Comparison of ENCODE assay signal across 31 mouse cellular contexts in genomic region chr13:56334236-56334635, GRCm38 (mm10). TPM values are rescaled to one million over a fixed set of nuclear protein-coding genes. Genes with fewer than 3 reads are reported as not detected.
DNase-seq lines count a peak whose midpoint lies in the region; ATAC-seq and TF ChIP-seq lines count a peak whose summit lies in the region.
"Had no signal": no experiment of that assay in that cellular context is flagged by ENCODE, and none has a peak within 500 bp of the region (broad histone marks: within the 10 kb centered on the region; RNA-seq: fewer than 3 reads in every experiment).

No protein-coding gene starts in this region.

- TF ChIP-seq CTCF in liver, adult 2 months (IDR thresholded peaks at IDR 0.05; ENCODE audit: low read depth, low read length): no peak
- no peak for TF ChIP-seq CTCF in liver, postnatal 0 days (IDR thresholded peaks at IDR 0.05; ENCODE audit: low read depth)

- H3K79me2 ChIP-seq in liver, adult 2 months (ENCODE audit: control insufficient read depth, insufficient read depth, low read length): no peaks in the 10 kb centered on the region

- H3K9me3 ChIP-seq in liver, postnatal 0 days (ENCODE audit: low read length): no peaks in the 10 kb centered on the region
- H3K9me3 ChIP-seq in limb, embryonic 10.5 days (replicated peaks): no peaks in the 10 kb centered on the region
- no peaks in the 10 kb centered on the region for H3K9me3 ChIP-seq in midbrain, embryonic 14.5 days (ENCODE audit: control insufficient read depth, low read length)
- H3K9me3 ChIP-seq: embryonic facial prominence, embryonic 10.5 days; embryonic facial prominence, embryonic 15.5 days; forebrain, embryonic 12.5 days; heart, embryonic 10.5 days; heart, embryonic 15.5 days; liver, embryonic 15.5 days; midbrain, embryonic 10.5 days; neural tube, embryonic 12.5 days had no signal

- H3K4me2 ChIP-seq in liver, postnatal 0 days (ENCODE audit: low read depth, low read length): no peak overlapping the region
- H3K4me2 ChIP-seq in midbrain, embryonic 14.5 days (ENCODE audit: low read length): no peak overlapping the region
- H3K4me2 ChIP-seq: embryonic facial prominence, embryonic 15.5 days; forebrain, embryonic 12.5 days; heart, embryonic 15.5 days; liver, embryonic 15.5 days; neural tube, embryonic 12.5 days had no signal

- H3K4me3 ChIP-seq in liver, adult 2 months (ENCODE audit: insufficient read depth, low read depth, low read length): no peak overlapping the region
- H3K4me3 ChIP-seq in liver, postnatal 0 days (ENCODE audit: low read depth, low read length): no peak overlapping the region
- H3K4me3 ChIP-seq in limb, embryonic 10.5 days: no peak overlapping the region
- no peak overlapping the region for H3K4me3 ChIP-seq in midbrain, embryonic 14.5 days (replicated peaks; ENCODE audit: low read depth, low read length)
- H3K4me3 ChIP-seq: embryonic facial prominence, embryonic 10.5 days; embryonic facial prominence, embryonic 15.5 days; forebrain, embryonic 12.5 days; heart, embryonic 10.5 days; heart, embryonic 15.5 days; liver, embryonic 15.5 days; midbrain, embryonic 10.5 days; myocyte; neural tube, embryonic 12.5 days had no signal

- no peaks in the 10 kb centered on the region for H3K27me3 ChIP-seq in liver, adult 2 months (ENCODE audit: control insufficient read depth, insufficient read depth, low read length)
- no peaks in the 10 kb centered on the region for H3K27me3 ChIP-seq in liver, postnatal 0 days (ENCODE audit: insufficient read depth, low read length)
- peaks cover 12% of the 10 kb centered on the region; the same call in 1 of the 2 replicates for H3K27me3 ChIP-seq in limb, embryonic 10.5 days (ENCODE audit: low read depth, poor library complexity, severe bottlenecking)
- H3K27me3 ChIP-seq in midbrain, embryonic 14.5 days (ENCODE audit: control insufficient read depth, insufficient read depth, low read length): no peaks in the 10 kb centered on the region
- H3K27me3 ChIP-seq: embryonic facial prominence, embryonic 15.5 days; liver, embryonic 15.5 days; neural tube, embryonic 12.5 days had no signal

- ATAC-seq in liver, postnatal 0 days: no peak
- ATAC-seq in midbrain, embryonic 14.5 days (ENCODE audit: low FRiP score, low TSS enrichment): no peak
- ATAC-seq: CD4-positive, CD25-positive, alpha-beta regulatory T cell, adult 4 months; forebrain, postnatal 0 days; hindbrain, embryonic 16.5 days; intestine, embryonic 16.5 days; midbrain, embryonic 16.5 days had no signal

- H3K27ac ChIP-seq in liver, adult 2 months (replicated peaks; ENCODE audit: insufficient read depth, low read depth, low read length): no peak overlapping the region
- H3K27ac ChIP-seq in liver, postnatal 0 days (ENCODE audit: low read depth): no peak overlapping the region
- H3K27ac ChIP-seq in limb, embryonic 10.5 days: 0 out of 2 replicates have a peak overlapping the region, but pooled peaks have one; percentile 1
- H3K27ac ChIP-seq in midbrain, embryonic 14.5 days (replicated peaks; ENCODE audit: low read depth, low read length): no peak overlapping the region
- H3K27ac ChIP-seq: embryonic facial prominence, embryonic 15.5 days; forebrain, embryonic 12.5 days; heart, embryonic 10.5 days; heart, embryonic 15.5 days; liver, embryonic 15.5 days; neural tube, embryonic 12.5 days had no signal

- peak; percentile 5 for DNase-seq in liver, adult 2 months (ENCODE audit: extremely low read depth, low read depth, low spot score)
- DNase-seq in liver, postnatal 0 days: no peak
- DNase-seq in A20 (ENCODE audit: low read depth, low spot score) (peak; percentile 4), ZHBTc4 (ENCODE audit: low read depth, low spot score) (peak; percentile 81)
- no peak for DNase-seq in limb, embryonic 10.5 days (ENCODE audit: low spot score)
- no peak for DNase-seq in adrenal gland, postnatal 10 days
- DNase-seq in midbrain, embryonic 14.5 days: no peak
- DNase-seq in kidney, postnatal 25 days: no peak
- DNase-seq: adrenal gland, postnatal 25 days; cerebellum, adult 2 months; cerebellum, postnatal 14 days; forebrain, postnatal 0 days; kidney, adult 9 months; kidney, postnatal 14 days; right cerebral cortex, postnatal 4 days; thymus, adult 2 months had no signal

- no peaks in the 10 kb centered on the region for H3K36me3 ChIP-seq in liver, adult 2 months (ENCODE audit: control insufficient read depth, insufficient read depth, low read length)
- no peaks in the 10 kb centered on the region for H3K36me3 ChIP-seq in liver, postnatal 0 days (replicated peaks; ENCODE audit: insufficient read depth, low read length)
- no peaks in the 10 kb centered on the region for H3K36me3 ChIP-seq in limb, embryonic 10.5 days
- no peaks in the 10 kb centered on the region for H3K36me3 ChIP-seq in midbrain, embryonic 14.5 days (ENCODE audit: control insufficient read depth, insufficient read depth, low read length)
- H3K36me3 ChIP-seq: embryonic facial prominence, embryonic 10.5 days; embryonic facial prominence, embryonic 15.5 days; forebrain, embryonic 12.5 days; G1E; heart, embryonic 10.5 days; heart, embryonic 15.5 days; liver, embryonic 15.5 days; midbrain, embryonic 10.5 days; neural tube, embryonic 12.5 days had no signal

- no peak overlapping the region for H3K9ac ChIP-seq in liver, adult 2 months (ENCODE audit: low read depth, low read length)
- no peak overlapping the region for H3K9ac ChIP-seq in liver, postnatal 0 days (replicated peaks)
- no peak overlapping the region for H3K9ac ChIP-seq in midbrain, embryonic 14.5 days (replicated peaks; ENCODE audit: low read length)
- H3K9ac ChIP-seq: embryonic facial prominence, embryonic 15.5 days; forebrain, embryonic 12.5 days; forebrain, postnatal 0 days; heart, embryonic 15.5 days; liver, embryonic 15.5 days; neural tube, embryonic 12.5 days had no signal

- TF ChIP-seq POLR2A in liver, adult 2 months (IDR thresholded peaks at IDR 0.05; ENCODE audit: extremely low read depth, insufficient read depth, low read length): no peak

- WGBS in liver, adult 2 months: 78% methylated on average over 8 of the region's 8 CpGs
- 68% methylated on average over 8 of the region's 8 CpGs for WGBS in liver, postnatal 0 days (ENCODE audit: insufficient replicate concordance)
- WGBS in limb, embryonic 10.5 days: 84% methylated on average over 8 of the region's 8 CpGs
- WGBS in midbrain, embryonic 14.5 days: 90% methylated on average over 8 of the region's 8 CpGs

- H3K4me1 ChIP-seq in liver, adult 2 months (ENCODE audit: control insufficient read depth, insufficient read depth, low read length): no peaks in the 10 kb centered on the region
- no peaks in the 10 kb centered on the region for H3K4me1 ChIP-seq in liver, postnatal 0 days (ENCODE audit: insufficient read depth)
- peaks cover 25% of the 10 kb centered on the region for H3K4me1 ChIP-seq in limb, embryonic 10.5 days
- peaks cover 17% of the 10 kb centered on the region for H3K4me1 ChIP-seq in midbrain, embryonic 14.5 days (ENCODE audit: control insufficient read depth, insufficient read depth, low read length)
- H3K4me1 ChIP-seq: liver, embryonic 15.5 days; neural tube, embryonic 12.5 days had no signal

- no peak for TF ChIP-seq EP300 in liver, postnatal 0 days (IDR thresholded peaks at IDR 0.05; ENCODE audit: low read depth)

RNA-seq across cellular contexts. Expression of gene Cxcl14, which starts 37.9 kb away (rescaled TPM):
- total RNA-seq in liver, adult 2 months (2014; rRNA removed): 0.20 and 0.46 TPM in 2 replicates
- polyA plus RNA-seq in liver, adult 2 months (2012; rRNA removed): 2.2 and 2.6 TPM in 2 replicates
- polyA plus RNA-seq in liver, postnatal 0 days (2015; fragmentation: Nextera tagmentation; extraction: Ambion mirVana): 0.06 and 0.12 TPM in 2 replicates
- 29.8 and 112 TPM in 2 replicates for polyA plus RNA-seq in limb, embryonic 10.5 days (2016; fragmentation: Nextera tagmentation; extraction: Ambion mirVana)
- 10 to 100 TPM; 15.0 to 16.3 TPM for total RNA-seq in adrenal gland, postnatal 10 days (2021)
- polyA plus RNA-seq in midbrain, embryonic 14.5 days (2014; fragmentation: Nextera tagmentation; extraction: Ambion mirVana): 10.2 and 11.2 TPM in 2 replicates
- total RNA-seq: G1E; megakaryocyte progenitor cell, adult 5-6 weeks had no signal
- polyA plus RNA-seq: CD4-positive, CD25-positive, alpha-beta regulatory T cell, adult 4 months; G1E; myocyte had no signal

Comparison
In these comparisons a context has a peak if more than half of its experiments do, and no peak if none do; other contexts are left out.
1. DNase-seq: peak in liver, adult 2 months (single experiment), A20 (single experiment) and ZHBTc4 (single experiment); none in liver, postnatal 0 days (single experiment), limb, embryonic 10.5 days (single experiment), adrenal gland, postnatal 10 days (single experiment), midbrain, embryonic 14.5 days (single experiment) and kidney, postnatal 25 days (0 of 2).